Comparison of ENCODE assay signal across 26 mouse cellular contexts in the genomic region with DNA sequence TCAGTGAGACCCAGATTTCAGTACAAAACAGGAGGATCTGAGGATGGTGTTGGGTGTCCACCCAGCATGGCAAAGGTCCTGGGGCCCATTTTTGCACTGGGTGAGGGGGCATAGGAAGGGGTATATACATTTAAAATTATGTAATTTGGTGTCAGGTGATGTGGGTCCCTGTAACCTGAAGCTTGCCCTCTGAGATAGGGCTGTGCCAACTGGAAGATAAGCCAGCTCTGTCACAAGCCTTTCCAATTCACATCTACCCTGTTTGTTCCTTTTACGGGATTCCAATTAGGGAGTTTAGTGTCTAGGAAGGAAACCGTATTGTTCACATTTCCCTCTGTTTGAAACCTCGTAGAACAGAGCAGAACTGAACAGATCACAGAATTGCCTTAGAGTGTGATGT. TPM values are rescaled to one million over a fixed set of nuclear protein-coding genes. Genes with fewer than 3 reads are reported as not detected.
DNase-seq lines count a peak whose midpoint lies in the region; ATAC-seq and TF ChIP-seq lines count a peak whose summit lies in the region.
"Had no signal": no experiment of that assay in that cellular context is flagged by ENCODE, and none has a peak within 500 bp of the region (broad histone marks: within the 10 kb centered on the region; RNA-seq: fewer than 3 reads in every experiment).

No protein-coding gene starts in this region.

- H3K36me3 ChIP-seq in midbrain, embryonic 11.5 days (ENCODE audit: control insufficient read depth, insufficient read depth, low read length) = no peaks in the 10 kb centered on the region
- H3K36me3 ChIP-seq in midbrain, embryonic 14.5 days (ENCODE audit: control insufficient read depth, insufficient read depth, low read length) = peaks cover 17% of the 10 kb centered on the region
- peaks cover 7% of the 10 kb centered on the region; the same call in 1 of the 2 replicates for H3K36me3 ChIP-seq in small intestine, adult 2 months (ENCODE audit: control insufficient read depth, insufficient read depth, low read length)

- TF ChIP-seq POLR2A in small intestine, adult 2 months (IDR thresholded peaks at IDR 0.05; ENCODE audit: low read depth, low read length) = no peak

- H3K27ac ChIP-seq in layer of hippocampus, adult 2 months = peak overlapping the region; percentile 52; the same call in 1 of the 2 replicates
- H3K27ac ChIP-seq in midbrain, embryonic 11.5 days (ENCODE audit: low read depth, low read length) = no peak overlapping the region
- no peak overlapping the region for H3K27ac ChIP-seq in midbrain, embryonic 14.5 days (replicated peaks; ENCODE audit: low read depth, low read length)
- peak overlapping the region; percentile 8 for H3K27ac ChIP-seq in small intestine, adult 2 months (ENCODE audit: insufficient read depth, low read depth, low read length)
- H3K27ac ChIP-seq: embryonic facial prominence, embryonic 13.5 days; forebrain, embryonic 12.5 days; hindbrain, postnatal 0 days; macrophage; neural tube, embryonic 15.5 days had no signal

- TF ChIP-seq CTCF in layer of hippocampus, adult 2 months (conservative IDR thresholded peaks at IDR 0.05) = no peak
- TF ChIP-seq CTCF in small intestine, adult 2 months (IDR thresholded peaks at IDR 0.05; ENCODE audit: extremely low read depth, insufficient read length, insufficient replicate concordance, low read depth, low read length) = no peak

- no peaks in the 10 kb centered on the region for H3K9me3 ChIP-seq in midbrain, embryonic 11.5 days (ENCODE audit: control insufficient read depth, low read length)
- no peaks in the 10 kb centered on the region for H3K9me3 ChIP-seq in midbrain, embryonic 14.5 days (ENCODE audit: control insufficient read depth, low read length)
- H3K9me3 ChIP-seq: embryonic facial prominence, embryonic 13.5 days; forebrain, embryonic 12.5 days; G1E; neural tube, embryonic 15.5 days had no signal

- no peak overlapping the region for H3K9ac ChIP-seq in midbrain, embryonic 11.5 days (ENCODE audit: low read length)
- no peak overlapping the region for H3K9ac ChIP-seq in midbrain, embryonic 14.5 days (replicated peaks; ENCODE audit: low read length)
- H3K9ac ChIP-seq: embryonic facial prominence, embryonic 13.5 days; forebrain, embryonic 12.5 days; neural tube, embryonic 15.5 days had no signal

- no peak overlapping the region for H3K4me3 ChIP-seq in layer of hippocampus, adult 2 months
- no peak overlapping the region for H3K4me3 ChIP-seq in midbrain, embryonic 11.5 days (ENCODE audit: low read depth, low read length)
- no peak overlapping the region for H3K4me3 ChIP-seq in midbrain, embryonic 14.5 days (replicated peaks; ENCODE audit: low read depth, low read length)
- no peak overlapping the region for H3K4me3 ChIP-seq in small intestine, adult 2 months (ENCODE audit: low read depth, low read length)
- H3K4me3 ChIP-seq: embryonic facial prominence, embryonic 13.5 days; erythroblast, embryonic 14.5 days; forebrain, embryonic 12.5 days; neural tube, embryonic 15.5 days had no signal

- intact Hi-C loops in heart, postnatal 25 days (cut with DNase I) = loop anchor here (5.0 kb wide), 1 partner anchor 79 kb away; no protein-coding TSS in a partner anchor

- 84% methylated on average over 3 of the region's 3 CpGs for WGBS in midbrain, embryonic 11.5 days
- WGBS in midbrain, embryonic 14.5 days = 88% methylated on average over 3 of the region's 3 CpGs
- 44% methylated on average over 3 of the region's 3 CpGs for WGBS in small intestine, adult 2 months

- no peak overlapping the region for H3K4me2 ChIP-seq in midbrain, embryonic 11.5 days
- H3K4me2 ChIP-seq in midbrain, embryonic 14.5 days (ENCODE audit: low read length) = no peak overlapping the region
- H3K4me2 ChIP-seq: embryonic facial prominence, embryonic 13.5 days; forebrain, embryonic 12.5 days; neural tube, embryonic 15.5 days had no signal

- no peaks in the 10 kb centered on the region for H3K4me1 ChIP-seq in midbrain, embryonic 11.5 days (ENCODE audit: control insufficient read depth, insufficient read depth, low read length)
- no peaks in the 10 kb centered on the region for H3K4me1 ChIP-seq in midbrain, embryonic 14.5 days (ENCODE audit: control insufficient read depth, insufficient read depth, low read length)
- H3K4me1 ChIP-seq in small intestine, adult 2 months (ENCODE audit: control insufficient read depth, insufficient read depth, insufficient read length, low read length) = peaks cover 13% of the 10 kb centered on the region; the same call in 1 of the 2 replicates
- H3K4me1 ChIP-seq: forebrain, embryonic 12.5 days; neural tube, embryonic 15.5 days had no signal

- no peaks in the 10 kb centered on the region for H3K27me3 ChIP-seq in midbrain, embryonic 11.5 days (ENCODE audit: control insufficient read depth, insufficient read depth, low read length)
- H3K27me3 ChIP-seq in midbrain, embryonic 14.5 days (ENCODE audit: control insufficient read depth, insufficient read depth, low read length) = no peaks in the 10 kb centered on the region
- no peaks in the 10 kb centered on the region for H3K27me3 ChIP-seq in small intestine, adult 2 months (ENCODE audit: control insufficient read depth, insufficient read depth, low read length)
- H3K27me3 ChIP-seq: embryonic facial prominence, embryonic 13.5 days; forebrain, embryonic 12.5 days; neural tube, embryonic 15.5 days had no signal

- peak; percentile 43 for DNase-seq in heart, adult 8-10 months (ENCODE audit: low spot score)
- DNase-seq in heart, postnatal 25 days (ENCODE audit: low spot score) = no peak
- DNase-seq in layer of hippocampus, adult 2 months (ENCODE audit: low spot score in 2 of 2) = no peak
- no peak for DNase-seq in layer of hippocampus, adult 9-11 months
- DNase-seq in midbrain, embryonic 11.5 days (ENCODE audit: low spot score, missing footprints) = peak; percentile 35
- DNase-seq in midbrain, embryonic 14.5 days = no peak
- DNase-seq in adrenal gland, adult 2 months = no peak
- DNase-seq: adrenal gland, postnatal 10 days; cerebellum, adult 2 months; cerebellum, postnatal 25 days; embryo, embryonic 11 days; kidney, postnatal 36 days; lung, adult 2 months; right cerebral cortex, adult 18-20 months; thymus, adult 18-20 months had no signal

- no peak for ATAC-seq in midbrain, embryonic 11.5 days (ENCODE audit: low FRiP score)
- ATAC-seq in midbrain, embryonic 14.5 days (ENCODE audit: low FRiP score, low TSS enrichment) = no peak
- ATAC-seq: hindbrain, postnatal 0 days; intestine, embryonic 16.5 days had no signal

RNA-seq across cellular contexts. Expression of gene B130006D01Rik, which starts 49.9 kb away (rescaled TPM):
- under 1 TPM; 0.32 to 0.57 (median 0.42) TPM for total RNA-seq in heart, adult 8-10 months (2022)
- under 1 TPM; 0.34 to 0.47 TPM for total RNA-seq in heart, postnatal 25 days (2021)
- 1 to 10 TPM; 1.8 to 2.3 TPM for total RNA-seq in layer of hippocampus, adult 2 months (2021)
- polyA plus RNA-seq in midbrain, embryonic 11.5 days (2014; fragmentation: Nextera tagmentation; extraction: Ambion mirVana) = 0.39 and 1.1 TPM in 2 replicates
- 1.4 and 1.5 TPM in 2 replicates for polyA plus RNA-seq in midbrain, embryonic 14.5 days (2014; fragmentation: Nextera tagmentation; extraction: Ambion mirVana)
- 0.05 TPM in 1 of 2 replicates, not detected in the other for polyA plus RNA-seq in small intestine, adult 2 months (2012; rRNA removed)
- total RNA-seq in adrenal gland, adult 2 months (2021) = under 1 TPM; 0.58 to 0.76 TPM
- polyA plus RNA-seq in adrenal gland, adult 2 months (2012; rRNA removed) = 0.07 TPM in 1 of 2 replicates, not detected in the other
- polyA plus RNA-seq: erythroblast, embryonic 14.5 days had no signal

RNA-seq across cellular contexts. Expression of gene Phospho1, which starts 51.0 kb away (rescaled TPM):
- total RNA-seq in heart, adult 8-10 months (2022) = 100 to 1,000 TPM; 171 to 185 (median 175) TPM
- total RNA-seq in heart, postnatal 25 days (2021) = 100 to 1,000 TPM; 174 to 181 TPM
- 10 to 100 TPM; 48.8 to 63.0 TPM for total RNA-seq in layer of hippocampus, adult 2 months (2021)
- polyA plus RNA-seq in midbrain, embryonic 11.5 days (2014; fragmentation: Nextera tagmentation; extraction: Ambion mirVana) = not detected in 2 replicates
- polyA plus RNA-seq in midbrain, embryonic 14.5 days (2014; fragmentation: Nextera tagmentation; extraction: Ambion mirVana) = 0.33 TPM in 1 of 2 replicates, not detected in the other
- 236 and 278 TPM in 2 replicates for polyA plus RNA-seq in small intestine, adult 2 months (2012; rRNA removed)
- 100 to 1,000 TPM; 179 to 254 TPM for total RNA-seq in adrenal gland, adult 2 months (2021)
- polyA plus RNA-seq in adrenal gland, adult 2 months (2012; rRNA removed) = 431 and 453 TPM in 2 replicates
- polyA plus RNA-seq: forebrain, embryonic 12.5 days; kidney, embryonic 14.5 days; midbrain, postnatal 0 days had no signal

Comparison
In these comparisons a context has a peak if more than half of its experiments do, and no peak if none do; other contexts are left out.
1. DNase-seq: peak in heart, adult 8-10 months (single experiment) and midbrain, embryonic 11.5 days (single experiment); none in heart, postnatal 25 days (single experiment), layer of hippocampus, adult 2 months (0 of 2), layer of hippocampus, adult 9-11 months (single experiment), midbrain, embryonic 14.5 days (single experiment) and adrenal gland, adult 2 months (single experiment).
2. H3K27ac ChIP-seq: peak in layer of hippocampus, adult 2 months (single experiment) and small intestine, adult 2 months (single experiment); none in midbrain, embryonic 11.5 days (single experiment) and midbrain, embryonic 14.5 days (single experiment).